Mouse (Mus musculus) liver, embryonic 11.5 days (tissue): ENCODE results near the gene Kansl2. TPM values are rescaled to one million over a fixed set of nuclear protein-coding genes. Genes with fewer than 3 reads are reported as not detected.
A peak's percentile ranks its signal among the peaks of the same experiment; 100 is the strongest.

ENCODE experiments used
- ATAC-seq: fragments of 200-750 bp; cut with Nextera tagmentation; replicated peaks from 2 replicates; pipeline ENCODE4 v1.8.0; 2017; ENCODE audit warnings: moderate number of reproducible peaks, mild to moderate bottlenecking, moderate TSS enrichment, moderate library complexity; ENCODE audit not compliant: low FRiP score
- DNase-seq: peaks from one replicate; pipeline ENCODE4 v3.0.0-alpha.2; 2017; ENCODE audit warnings: low spot score
- H3K27ac ChIP-seq: fragments of 300-500 bp; sonication (generic); 2 replicates; pipeline ENCODE4 v1.5.1; 2014; ENCODE audit warnings: mild to moderate bottlenecking, low read depth, low read length, control low read depth
- H3K27me3 ChIP-seq: fragments of 300-500 bp; sonication (generic); replicated peaks from 2 replicates; pipeline ENCODE4 v1.6.1; 2014; ENCODE audit warnings: low read length, mixed read lengths; ENCODE audit not compliant: control insufficient read depth, insufficient read depth
- H3K36me3 ChIP-seq: fragments of 300-500 bp; sonication (generic); 2 replicates; pipeline ENCODE4 v1.6.1; 2014; ENCODE audit warnings: mild to moderate bottlenecking, low read length, moderate library complexity, mixed read lengths; ENCODE audit not compliant: control insufficient read depth, insufficient read depth
- H3K4me1 ChIP-seq: fragments of 300-500 bp; sonication (generic); replicated peaks from 2 replicates; pipeline ENCODE4 v1.6.1; 2014; ENCODE audit warnings: low read length, mixed read lengths; ENCODE audit not compliant: control insufficient read depth, insufficient read depth
- H3K4me2 ChIP-seq: fragments of 300-500 bp; sonication (generic); 2 replicates; pipeline ENCODE4 v1.6.1; 2014; ENCODE audit warnings: mild to moderate bottlenecking, control low read depth, moderate library complexity
- H3K4me3 ChIP-seq: fragments of 300-500 bp; sonication (generic); 2 replicates; pipeline ENCODE4 v1.5.1; 2014; ENCODE audit warnings: low read depth, low read length, control low read depth
- H3K9ac ChIP-seq: fragments of 300-500 bp; sonication (generic); 2 replicates; pipeline ENCODE4 v1.6.1; 2014; ENCODE audit warnings: low read depth, low read length, control low read depth
- H3K9me3 ChIP-seq: fragments of 300-500 bp; sonication (generic); 2 replicates; pipeline ENCODE4 v1.6.1; 2016; ENCODE audit warnings: low read length, inconsistent platforms, mixed read lengths; ENCODE audit not compliant: control insufficient read depth
- WGBS: fragments of 180-500 bp; shearing (Covaris S2); extraction: QIAGEN DNeasy Blood & Tissue Kit; methylation state at CpG from one replicate; pipeline ENCODE4 v1.1.7; 2014; 5-methylcytosine and 5-hydroxymethylcytosine counted together
- polyA plus RNA-seq: library from polyadenylated mRNA; unstranded; fragments of >200 nt; fragmentation: Nextera tagmentation; extraction: Ambion mirVana; gene quantifications from 2 replicates; pipeline ENCODE4 v1.2.1, GENCODE M21; 2014

The Kansl2 gene
- polyA plus RNA-seq, 1 experiment from 2014 or later, result 92.6 TPM

DNA sequence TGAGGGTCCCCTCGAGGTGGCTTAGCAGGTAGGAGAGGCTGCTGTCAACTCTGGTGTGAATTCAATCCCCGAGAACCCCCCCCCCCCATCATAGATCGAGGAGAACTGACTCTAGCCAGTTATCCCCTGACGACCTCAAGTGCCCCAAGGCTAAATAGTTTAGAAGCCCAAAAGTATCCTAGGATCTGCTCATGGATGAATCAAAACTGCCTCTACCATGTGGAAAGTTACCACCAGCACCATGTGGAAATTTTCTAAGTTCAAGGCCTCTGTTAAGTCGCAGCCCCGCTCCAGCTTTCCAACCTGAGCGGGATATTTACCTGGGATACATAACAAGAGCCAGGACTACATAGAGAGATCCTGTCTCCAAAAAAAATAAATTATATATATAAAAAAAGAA, 35.2 kb upstream of the Kansl2 start:
- no peak for ATAC-seq
- H3K36me3 ChIP-seq, result peaks cover 2% of the 10 kb centered on the region; the same call in 1 of the 2 replicates
- 64% methylated on average over 7 of the region's 7 CpGs for WGBS

DNA sequence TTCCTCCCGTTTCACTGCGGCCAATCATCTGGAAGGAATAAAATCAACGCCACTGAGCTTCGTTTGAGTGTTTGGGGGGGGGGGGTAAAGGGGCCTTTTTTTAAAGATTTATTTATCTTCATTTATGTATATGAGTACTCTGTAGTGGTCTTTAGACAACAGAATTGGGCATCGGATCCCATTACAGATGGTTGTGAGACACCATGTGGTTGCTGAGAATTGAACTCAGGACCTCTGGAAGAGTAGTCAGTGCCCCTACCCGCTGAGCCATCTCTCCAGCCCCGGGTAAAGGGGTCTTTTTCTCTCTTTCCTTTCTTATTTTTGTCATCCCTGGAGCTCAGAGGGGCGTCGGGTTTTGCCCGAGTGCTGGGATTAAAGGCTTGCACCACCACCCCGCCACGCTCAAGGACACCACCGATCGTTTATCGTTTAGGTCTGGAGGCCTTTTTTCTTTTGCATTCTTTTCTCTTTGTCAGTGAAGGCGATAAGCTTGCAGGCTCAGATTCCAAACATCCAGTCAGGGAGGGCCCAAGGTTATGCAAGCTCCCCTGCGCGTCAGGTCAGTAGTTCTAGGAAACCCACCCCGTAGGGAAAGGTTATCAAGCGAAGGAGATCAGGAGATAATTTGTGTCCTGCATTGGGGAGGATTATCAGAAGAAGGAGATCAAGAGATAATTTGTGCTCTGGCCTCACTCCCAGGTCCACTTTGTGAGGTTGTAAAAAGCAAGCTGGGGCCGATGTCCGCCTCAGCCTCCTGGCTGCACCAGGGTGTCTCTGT, 34.4 kb upstream of the Kansl2 start:
- no peak for DNase-seq
- ATAC-seq, result no peak
- 6% methylated on average over 22 of the region's 22 CpGs for WGBS

More for the DNA sequence above, 35.2 kb upstream of the Kansl2 start:
- Histone ChIP-seq H3K9ac (peak overlapping the region; percentile 90), H3K27ac (0 out of 2 replicates have a peak overlapping the region, but pooled peaks have one; percentile 94), H3K27me3 (no peaks in the 10 kb centered on the region), H3K4me3 (peak overlapping the region; percentile 81), H3K4me1 (peaks cover 17% of the 10 kb centered on the region), H3K9me3 (no peaks in the 10 kb centered on the region), H3K4me2 (peak overlapping the region; percentile 75)
- no peak for DNase-seq

DNA sequence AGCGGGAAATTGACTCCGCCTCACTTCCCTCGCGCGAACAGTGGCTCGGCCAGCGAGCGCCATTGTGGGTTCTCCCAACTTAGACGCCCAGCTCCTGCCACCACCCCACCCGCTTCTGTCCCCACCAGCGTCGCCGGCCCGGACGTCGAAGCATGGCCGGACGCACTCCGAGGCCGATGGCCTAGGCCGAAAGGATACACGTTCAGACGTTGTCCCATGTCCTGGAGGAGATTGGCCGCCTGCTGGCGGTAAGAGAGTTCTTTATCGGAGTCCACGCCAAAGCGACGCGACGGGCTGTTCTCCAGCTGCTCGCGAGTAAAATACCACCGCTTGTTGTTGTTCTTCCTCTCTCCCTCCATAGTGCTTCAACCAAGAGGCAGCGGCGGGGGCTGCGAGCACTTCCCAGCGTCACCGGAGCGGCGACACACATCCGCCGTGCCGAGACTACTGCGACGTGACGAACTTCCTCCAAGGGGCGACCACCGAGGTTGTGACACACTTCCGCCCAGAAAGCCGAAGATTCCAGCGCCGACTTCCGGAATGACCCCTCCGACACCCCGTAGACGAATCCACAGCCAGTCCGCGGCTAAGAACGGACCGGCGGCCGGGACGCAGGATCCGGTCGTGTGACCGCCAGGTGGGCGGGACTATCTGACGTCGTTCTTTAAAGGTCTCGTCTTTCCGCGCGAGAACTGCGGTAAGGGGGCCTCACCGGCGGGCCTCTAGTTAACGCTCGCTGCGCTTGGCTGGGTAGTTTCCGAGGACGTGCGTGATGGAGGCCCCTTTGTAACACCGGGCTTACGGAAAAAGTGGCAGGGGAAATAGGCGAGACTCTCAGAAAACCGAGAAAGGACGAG, 33.4 kb upstream of the Kansl2 start:
- Histone ChIP-seq H3K9ac (peak overlapping the region; percentile 94), H3K27me3 (no peaks in the 10 kb centered on the region), H3K4me1 (peaks cover 17% of the 10 kb centered on the region), H3K4me3 (peak overlapping the region; percentile 92), H3K4me2 (peak overlapping the region; percentile 75), H3K27ac (peak overlapping the region; percentile 97), H3K9me3 (no peaks in the 10 kb centered on the region), H3K36me3 (peaks cover 10% of the 10 kb centered on the region; the same call in 1 of the 2 replicates)
- DNase-seq, result peak; percentile 100
- under 1% methylated on average over 88 of the region's 88 CpGs for WGBS
- ATAC-seq, result peak; percentile 95

More for the DNA sequence above, 34.4 kb upstream of the Kansl2 start:
- Histone ChIP-seq H3K9ac (peak overlapping the region; percentile 90), H3K27me3 (no peaks in the 10 kb centered on the region), H3K4me2 (peak overlapping the region; percentile 75), H3K27ac (peak overlapping the region; percentile 94), H3K9me3 (no peaks in the 10 kb centered on the region), H3K4me3 (peak overlapping the region; percentile 81), H3K36me3 (peaks cover 4% of the 10 kb centered on the region; the same call in 1 of the 2 replicates), H3K4me1 (peaks cover 17% of the 10 kb centered on the region)

DNA sequence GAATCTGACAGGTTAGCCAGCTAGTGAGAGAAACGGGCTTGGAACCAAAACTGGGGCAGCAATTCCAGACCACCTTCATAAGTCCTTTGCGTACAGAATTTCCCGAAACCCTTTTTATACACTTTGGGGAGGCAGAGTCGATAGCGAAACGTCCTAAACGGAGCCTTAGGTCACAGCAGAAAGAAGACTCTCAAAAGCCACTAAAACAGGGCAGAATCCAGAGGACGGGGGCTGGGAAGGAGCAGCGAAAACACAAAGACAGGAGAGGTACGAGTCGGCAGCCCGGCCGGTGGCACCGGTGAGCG, 32.9 kb upstream of the Kansl2 start:
- Histone ChIP-seq H3K4me2 (peak overlapping the region; percentile 72), H3K27me3 (no peaks in the 10 kb centered on the region)
- ATAC-seq, result no peak

DNA sequence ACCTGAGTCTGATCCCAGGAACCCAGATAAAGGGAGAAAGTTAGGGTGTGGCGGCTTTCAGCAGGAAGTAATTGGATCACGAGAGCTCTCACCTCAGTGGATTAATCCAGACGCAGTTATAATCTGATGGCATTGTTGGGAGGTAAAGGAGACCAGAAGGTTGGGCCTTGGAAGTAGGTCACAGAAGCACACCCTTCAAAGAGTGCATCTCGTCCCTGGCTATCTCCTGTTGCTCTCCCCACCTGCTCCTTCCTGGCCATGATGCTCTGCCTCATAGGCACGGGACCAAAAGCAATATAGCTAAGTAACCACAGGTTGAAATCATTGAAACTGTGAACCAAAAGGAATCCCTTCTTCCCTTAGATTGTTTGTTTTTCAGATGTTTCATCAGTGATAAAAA, 23.1 kb upstream of the Kansl2 start:
- H3K4me1 ChIP-seq, result no peaks in the 10 kb centered on the region
- DNase-seq (no peak), ATAC-seq (no peak)
- H3K4me3 ChIP-seq, result no peak overlapping the region
- H3K9ac ChIP-seq, result no peak overlapping the region
- WGBS, result 84% methylated on average over 5 of the region's 5 CpGs
- H3K4me2 ChIP-seq, result no peak overlapping the region
- H3K27me3 ChIP-seq, result no peaks in the 10 kb centered on the region
- no peak overlapping the region for H3K27ac ChIP-seq
- no peaks in the 10 kb centered on the region for H3K9me3 ChIP-seq
- H3K36me3 ChIP-seq, result peaks cover 35% of the 10 kb centered on the region

More for the DNA sequence above, 32.9 kb upstream of the Kansl2 start:
- Histone ChIP-seq H3K4me3 (peak overlapping the region; percentile 92), H3K36me3 (peaks cover 11% of the 10 kb centered on the region; the same call in 1 of the 2 replicates), H3K4me1 (peaks cover 17% of the 10 kb centered on the region), H3K27ac (peak overlapping the region; percentile 97), H3K9me3 (no peaks in the 10 kb centered on the region), H3K9ac (peak overlapping the region; percentile 94)
- no peak for DNase-seq
- under 1% methylated on average over 15 of the region's 15 CpGs for WGBS

GRCm38 (mm10) chr15:98555881-98556280, 21.8 kb upstream of the Kansl2 start:
- H3K27ac ChIP-seq, result no peak overlapping the region
- WGBS, result 94% methylated on average over 4 of the region's 4 CpGs
- no peaks in the 10 kb centered on the region for H3K4me1 ChIP-seq
- ATAC-seq (no peak), DNase-seq (no peak)
- no peaks in the 10 kb centered on the region for H3K27me3 ChIP-seq
- H3K9ac ChIP-seq, result no peak overlapping the region
- H3K4me2 ChIP-seq, result no peak overlapping the region
- H3K4me3 ChIP-seq, result no peak overlapping the region
- peaks cover 37% of the 10 kb centered on the region for H3K36me3 ChIP-seq
- H3K9me3 ChIP-seq, result no peaks in the 10 kb centered on the region

DNA sequence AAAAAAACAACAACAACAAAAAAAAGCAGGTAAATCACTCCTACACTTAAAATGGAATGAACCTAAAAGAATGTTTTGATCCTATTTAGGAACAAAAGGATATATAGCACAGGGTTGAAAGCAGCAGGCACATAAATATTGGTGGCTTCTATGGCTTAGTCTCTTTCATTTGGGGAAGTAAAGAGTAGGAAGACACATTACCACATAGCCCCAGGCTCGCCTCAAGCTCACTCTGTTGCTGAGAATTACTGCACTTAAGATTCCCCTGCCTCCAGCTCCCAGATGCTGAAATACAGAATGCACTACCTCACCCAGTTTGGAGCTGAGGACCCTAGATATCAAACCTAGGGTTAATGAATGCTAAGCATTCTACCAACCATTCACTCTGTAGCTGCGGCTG, 18.7 kb upstream of the Kansl2 start:
- no peaks in the 10 kb centered on the region for H3K4me1 ChIP-seq
- ATAC-seq (no peak), DNase-seq (no peak)
- no peak overlapping the region for H3K9ac ChIP-seq
- no peaks in the 10 kb centered on the region for H3K9me3 ChIP-seq
- H3K4me2 ChIP-seq, result no peak overlapping the region
- H3K36me3 ChIP-seq, result peaks cover 41% of the 10 kb centered on the region
- no peak overlapping the region for H3K27ac ChIP-seq
- no peak overlapping the region for H3K4me3 ChIP-seq
- WGBS, result 87% methylated on average over 2 of the region's 2 CpGs
- H3K27me3 ChIP-seq, result no peaks in the 10 kb centered on the region

DNA sequence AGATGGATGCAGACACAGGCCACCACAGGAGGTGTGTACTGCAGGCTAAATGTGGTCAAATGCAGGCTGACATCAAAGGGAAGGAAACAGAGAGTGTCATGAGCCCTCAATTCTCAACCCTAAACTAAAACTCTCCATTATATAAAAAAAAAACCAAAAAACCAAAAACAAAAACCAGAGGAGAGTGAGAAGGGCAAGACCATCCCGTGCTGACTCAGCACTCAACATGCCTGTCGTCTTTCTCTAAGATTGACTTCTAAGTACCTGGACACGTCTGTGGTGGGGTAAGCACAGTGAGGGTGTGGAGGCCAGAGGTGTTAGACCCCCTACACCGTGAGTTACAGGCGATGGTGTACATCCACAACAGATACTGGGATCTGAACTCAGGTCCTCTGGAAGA, 12.8 kb upstream of the Kansl2 start:
- Histone ChIP-seq H3K9me3 (no peaks in the 10 kb centered on the region), H3K27ac (no peak overlapping the region), H3K4me3 (no peak overlapping the region), H3K4me1 (0 out of 2 replicates have a peak, but pooled peaks cover 2% of the 10 kb centered on the region), H3K36me3 (peaks cover 50% of the 10 kb centered on the region), H3K27me3 (no peaks in the 10 kb centered on the region), H3K4me2 (no peak overlapping the region), H3K9ac (no peak overlapping the region)
- no peak for ATAC-seq
- no peak for DNase-seq
- 90% methylated on average over 5 of the region's 5 CpGs for WGBS
